Mouse (Mus musculus): ENCODE measurements around the gene Rerg.
"Not testable (repeated sequence)": the region's sequence is repeated elsewhere in the genome, so short reads cannot be mapped to it uniquely, and the experiment has no call there.

Rerg gene

GRCm38 (mm10) chr6:137072256-137072655, 98.0 kb downstream of the Rerg start:
- no peak for DNase-seq (ENCODE audit: low read depth)

GRCm38 (mm10) chr6:137071466-137071865, 98.8 kb downstream of the Rerg start:
- no peak for DNase-seq (ENCODE audit: low read depth)

DNA sequence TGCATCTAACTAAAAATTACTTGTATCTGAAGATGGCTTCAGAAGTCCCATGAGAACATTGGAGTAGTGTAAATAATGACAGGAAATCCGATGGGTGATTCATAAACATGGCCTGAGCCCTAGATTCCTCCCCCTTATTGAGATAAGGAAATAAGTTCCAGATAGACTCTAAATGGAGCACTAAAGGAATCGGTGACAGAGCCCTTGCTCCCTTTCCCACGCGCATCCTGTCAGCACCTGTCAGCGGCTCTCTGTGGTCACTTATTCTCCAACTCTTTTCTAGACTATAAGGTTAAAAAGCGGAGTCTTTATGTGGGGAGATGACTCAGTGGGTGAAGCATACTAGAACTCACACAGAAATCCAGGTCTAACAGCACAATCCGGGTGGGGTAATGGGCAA, 104.8 kb downstream of the Rerg start:
- no peak for DNase-seq (ENCODE audit: low read depth)

DNA sequence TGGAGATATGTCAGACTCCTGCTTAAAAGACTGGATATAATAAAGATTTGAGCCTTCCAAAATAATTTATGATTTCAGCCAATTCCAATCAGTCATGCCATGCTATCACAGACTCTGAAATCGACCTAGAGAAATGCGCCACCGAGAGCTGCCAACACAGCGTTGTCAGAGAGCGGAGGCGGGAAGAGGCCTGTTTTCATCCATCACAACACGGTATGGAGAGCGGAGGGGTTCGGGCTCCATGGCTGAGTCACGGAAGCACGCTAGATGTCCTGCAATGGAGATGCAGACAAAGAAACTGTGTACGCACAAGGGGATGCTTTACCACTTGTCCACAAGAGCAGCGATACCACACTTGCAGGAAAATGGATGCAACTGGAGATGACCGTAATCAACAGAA, 105.5 kb downstream of the Rerg start:
- no peak for DNase-seq (ENCODE audit: low read depth)

GRCm38 (mm10) chr6:137063239-137063940, 106.9 kb downstream of the Rerg start:
- no peak for DNase-seq (ENCODE audit: low read depth)

GRCm38 (mm10) chr6:137061880-137062531, 108.3 kb downstream of the Rerg start:
- DNase-seq (ENCODE audit: low read depth): no peak

DNA sequence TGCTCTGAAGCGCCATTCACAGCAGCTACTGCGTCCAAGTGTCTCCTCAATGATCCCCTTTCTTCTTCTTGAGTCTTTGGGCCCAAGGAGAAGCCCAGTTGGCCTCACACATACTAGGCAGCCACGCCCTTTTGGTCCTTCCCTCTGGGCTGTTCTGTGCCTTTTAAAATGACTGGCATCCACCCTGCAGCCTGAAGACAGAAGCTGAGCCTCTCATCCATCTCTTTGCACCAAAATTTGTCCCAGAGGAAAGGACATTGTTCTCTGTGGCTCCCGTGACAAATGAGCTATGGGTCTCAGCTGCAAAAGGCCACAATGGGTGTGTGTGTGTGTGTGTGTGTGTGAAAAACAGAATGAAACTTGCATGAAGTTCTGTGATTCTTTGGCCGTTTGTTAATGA, 109.7 kb downstream of the Rerg start:
- DNase-seq (ENCODE audit: low read depth): no peak

- DNase-seq (ENCODE audit: low read depth): no peak
Observed at GRCm38 (mm10) chr6:137058257-137058656, 112.0 kb downstream of the Rerg start.

- DNase-seq (ENCODE audit: low read depth): no peak
Observed at GRCm38 (mm10) chr6:137054073-137054472, 116.2 kb downstream of the Rerg start.

GRCm38 (mm10) chr6:137053464-137053863, 116.8 kb downstream of the Rerg start:
- DNase-seq (ENCODE audit: low read depth): peak; percentile 19

DNA sequence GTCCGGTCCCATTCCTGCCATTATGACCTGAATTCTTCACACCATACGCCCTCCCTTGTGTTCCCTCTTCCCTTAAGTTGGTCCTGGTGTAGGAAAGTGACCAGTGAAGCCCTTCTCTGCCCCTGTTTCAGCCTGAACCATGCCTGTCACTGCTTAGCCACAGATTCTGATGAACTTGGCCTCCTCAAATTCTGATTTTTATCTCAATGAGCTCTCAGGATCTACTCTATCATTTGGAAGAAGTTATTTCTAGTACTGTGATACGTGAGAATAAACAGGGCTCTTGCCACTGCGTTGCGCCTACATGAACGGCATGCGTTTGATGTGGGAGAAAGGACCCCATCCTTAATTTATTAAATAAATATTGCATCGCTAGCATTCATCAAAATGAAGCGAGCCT, 117.3 kb downstream of the Rerg start:
- DNase-seq (ENCODE audit: low read depth): no peak

- no peak for DNase-seq (ENCODE audit: low read depth)
Observed at GRCm38 (mm10) chr6:137047036-137047435, 123.3 kb downstream of the Rerg start.

GRCm38 (mm10) chr6:137045011-137045504, 125.2 kb downstream of the Rerg start:
- no peak for DNase-seq (ENCODE audit: low read depth)

DNA sequence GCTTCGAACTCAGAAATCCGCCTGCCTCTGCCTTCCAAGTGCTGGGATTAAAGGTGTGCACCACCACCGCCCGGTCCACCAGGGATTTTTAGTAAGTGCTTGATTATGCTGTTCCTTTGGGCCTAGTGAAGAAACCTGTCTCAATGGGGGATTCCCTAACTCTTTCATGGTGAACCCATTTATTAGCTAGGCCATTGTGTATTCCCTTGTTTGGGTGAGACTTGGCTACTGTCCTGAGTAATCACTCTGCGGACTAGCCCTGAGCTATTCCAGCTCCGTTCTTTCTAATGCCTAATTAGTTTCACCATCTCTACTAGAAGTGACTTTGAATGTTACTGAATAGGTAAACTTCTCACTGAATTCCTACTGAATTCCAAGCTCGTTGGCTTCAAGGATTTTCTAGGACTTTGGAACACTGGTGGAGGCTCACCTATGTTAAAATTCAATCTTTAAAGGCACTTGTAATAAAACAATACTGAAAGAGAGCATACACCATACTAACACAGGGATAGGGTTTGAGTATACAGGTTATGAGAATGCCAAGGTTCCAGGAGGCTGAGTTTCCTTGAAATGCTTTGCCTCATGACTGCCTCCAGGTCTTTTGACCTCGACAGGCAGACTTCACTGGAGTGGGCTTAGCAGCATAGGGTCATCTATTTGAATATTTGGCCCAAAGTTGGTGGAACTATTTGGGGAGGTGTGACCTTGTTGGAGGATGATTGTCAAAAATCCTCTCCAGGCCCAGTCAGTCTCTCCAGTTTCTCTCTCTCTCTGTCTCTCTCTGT, 134.5 kb downstream of the Rerg start:
- not testable (repeated sequence) for DNase-seq (ENCODE audit: low read depth)

- DNase-seq (ENCODE audit: low read depth): no peak
Observed at GRCm38 (mm10) chr6:137030611-137031097, 139.6 kb downstream of the Rerg start.

DNA sequence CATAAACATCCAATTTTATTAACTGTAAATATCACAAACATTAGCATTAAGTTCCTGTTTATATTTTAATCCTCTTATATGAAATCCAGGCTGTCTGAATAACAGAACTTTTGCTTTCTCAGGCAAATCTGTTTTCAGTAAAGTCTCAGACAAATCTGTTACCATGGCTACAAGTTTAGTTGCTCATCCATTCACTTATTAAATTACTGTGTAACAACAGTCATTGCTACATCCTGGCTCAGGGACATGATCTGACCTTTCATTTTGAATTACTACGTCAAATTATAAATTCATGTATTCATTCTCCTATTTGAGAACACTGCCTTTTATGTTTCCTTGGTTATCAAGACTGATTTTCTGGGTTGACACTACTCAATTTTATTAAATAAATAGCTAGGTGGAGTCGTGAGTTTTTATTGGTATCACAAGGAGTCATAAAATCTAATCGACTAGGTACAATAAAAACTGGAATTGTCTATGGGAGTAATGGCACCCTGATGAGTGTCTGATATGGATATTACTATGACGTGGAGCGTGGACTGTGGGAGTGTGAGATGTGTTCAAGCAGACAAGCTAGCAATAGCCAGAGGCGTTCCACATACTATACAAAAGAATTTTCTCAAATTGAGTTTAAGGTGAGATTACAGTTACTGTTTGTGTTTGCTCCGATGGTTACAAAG, 140.2 kb downstream of the Rerg start:
- DNase-seq (ENCODE audit: low read depth): no peak

DNA sequence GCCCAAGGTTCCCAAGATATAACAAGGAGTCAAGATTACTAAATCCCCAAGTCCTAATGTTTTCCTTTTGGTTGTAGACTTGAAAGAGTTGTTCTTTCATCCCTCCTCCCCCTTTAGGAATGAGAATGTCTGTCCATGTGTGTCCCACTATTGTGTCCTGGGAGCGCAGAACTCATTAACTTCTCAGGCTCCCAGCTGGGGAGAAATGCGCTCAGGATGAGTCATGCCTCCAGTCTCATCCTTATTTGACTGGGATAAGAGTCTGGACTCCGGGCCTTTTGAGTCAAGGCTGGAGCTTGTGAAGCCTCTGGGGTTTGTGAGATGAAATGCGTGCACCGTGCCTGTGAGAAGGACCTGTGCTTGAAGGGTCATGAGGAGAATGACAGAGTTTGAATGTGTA, 144.8 kb downstream of the Rerg start:
- no peak for DNase-seq (ENCODE audit: low read depth)

GRCm38 (mm10) chr6:137024541-137024940, 145.8 kb downstream of the Rerg start:
- no peak for DNase-seq (ENCODE audit: low read depth)

DNA sequence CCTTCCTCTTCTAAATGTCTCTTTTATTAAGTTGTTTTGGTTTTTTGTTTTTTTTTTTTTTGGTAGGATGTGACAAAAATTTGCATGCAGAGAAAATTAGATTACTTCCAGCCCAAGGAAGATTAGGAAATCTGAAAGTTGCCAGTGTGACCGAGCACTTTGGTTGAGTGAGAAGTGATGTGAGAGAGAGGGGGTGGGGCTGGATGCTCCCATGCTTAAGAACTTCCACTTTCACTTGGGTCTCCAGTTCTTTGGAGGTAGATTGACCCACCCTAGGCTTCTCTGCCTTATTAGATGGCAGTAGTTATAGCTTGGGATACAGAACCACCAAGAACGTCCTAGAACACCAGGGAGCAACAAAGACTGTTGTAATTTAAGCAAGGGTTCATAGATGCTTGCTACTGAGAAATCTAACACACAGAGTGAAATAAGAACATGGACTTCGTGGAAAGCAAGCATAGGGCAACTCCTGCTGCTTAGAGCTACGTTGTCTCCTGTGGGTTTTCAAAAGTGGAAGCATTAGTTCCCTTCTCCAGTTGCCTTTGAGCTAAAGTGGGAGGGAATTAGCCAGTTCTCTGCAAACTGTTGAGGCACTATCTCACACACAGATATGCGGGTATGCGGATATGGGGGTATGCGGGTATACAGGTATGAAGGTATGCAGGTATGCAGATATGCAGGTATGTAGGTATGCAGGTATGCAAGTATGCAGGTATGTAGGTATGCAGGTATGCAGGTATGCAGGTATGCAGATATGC, 152.9 kb downstream of the Rerg start:
- no peak for DNase-seq (ENCODE audit: low read depth)

GRCm38 (mm10) chr6:137014346-137014745, 156.0 kb downstream of the Rerg start:
- DNase-seq (ENCODE audit: low read depth): no peak

- DNase-seq (ENCODE audit: low read depth): no peak
Observed at GRCm38 (mm10) chr6:137011187-137011586, 159.1 kb downstream of the Rerg start.
